Mouse (Mus musculus): ENCODE data around the gene Wnk2. TPM values are rescaled to one million over a fixed set of nuclear protein-coding genes. Genes with fewer than 3 reads are reported as not detected.
"Not testable (repeated sequence)": the region's sequence is repeated elsewhere in the genome, so short reads cannot be mapped to it uniquely, and the experiment has no call there.

Gene Wnk2
- total RNA-seq, 2 experiments from 2014 or later = 112 to 118 TPM

DNA sequence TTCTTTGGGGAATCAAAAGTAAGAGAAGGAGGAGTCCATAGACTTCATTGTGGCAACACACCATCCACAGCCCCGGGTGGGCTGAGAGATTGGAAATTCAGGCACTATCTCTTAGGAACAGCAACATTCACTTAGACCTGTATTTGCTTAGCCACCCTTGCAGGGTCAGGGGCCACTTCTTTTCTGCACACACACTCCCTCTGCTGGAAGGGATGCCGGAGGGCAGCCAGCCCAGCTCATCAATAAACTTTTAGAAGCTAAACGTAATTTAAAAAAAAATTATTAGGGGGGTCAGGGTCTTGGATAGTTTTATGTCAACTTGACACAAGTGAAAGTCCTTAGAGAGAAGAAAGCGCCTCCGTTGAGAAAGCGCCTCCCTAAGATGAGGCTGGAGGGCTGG is 74.5 kb downstream of the Wnk2 start:
- intact Hi-C loops (cut with DNase I) = loop anchor here (5.0 kb wide), 1 partner anchor 74 kb away; the partner anchor contains the start of gene Wnk2
- no peak for DNase-seq (ENCODE audit: low spot score in 2 of 2)

DNA sequence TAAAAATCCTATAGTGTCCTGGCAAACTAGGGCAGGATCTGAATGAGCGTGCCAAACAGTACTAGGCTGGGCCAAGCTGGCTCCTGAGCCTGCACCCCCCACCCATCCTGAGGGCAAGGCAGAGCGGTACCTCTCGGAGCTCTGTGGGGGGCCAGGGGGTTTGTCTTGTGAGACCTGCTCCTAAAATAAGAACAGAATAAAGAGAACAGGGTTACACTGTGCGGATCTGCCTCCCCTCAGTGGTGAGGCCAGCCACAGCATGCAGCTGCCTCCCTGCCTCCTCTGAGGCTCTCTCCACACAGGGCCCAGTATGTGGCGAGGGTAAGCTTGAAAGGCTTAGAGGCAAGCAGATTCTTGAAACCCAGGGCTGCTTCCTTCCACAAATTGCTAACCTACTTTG is 76.0 kb downstream of the Wnk2 start:
- no peak for DNase-seq (ENCODE audit: low spot score in 2 of 2)
- intact Hi-C loops (cut with DNase I) = loop anchor here (5.0 kb wide), 1 partner anchor 75 kb away; the partner anchor contains the start of gene Wnk2

DNA sequence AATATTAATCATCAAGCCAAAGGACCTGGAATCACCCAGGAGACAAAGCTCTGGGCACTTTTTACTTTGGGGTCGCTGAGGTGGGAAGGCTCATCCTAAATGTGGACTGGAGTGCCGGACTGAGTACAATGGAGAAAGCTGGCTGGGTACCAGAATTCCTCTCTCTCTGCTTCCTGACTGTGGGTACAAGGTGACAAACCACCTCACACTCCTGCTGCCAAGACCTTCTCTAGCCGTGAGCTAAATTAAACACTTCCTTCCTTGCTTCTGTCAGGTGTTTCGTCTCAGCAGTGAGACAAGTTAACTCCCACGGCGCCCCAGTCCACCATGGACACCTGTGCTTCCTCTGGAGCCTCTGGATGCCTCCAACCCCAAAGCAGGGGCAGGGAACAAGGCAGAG is 77.8 kb downstream of the Wnk2 start:
- no peak for DNase-seq (ENCODE audit: low spot score in 2 of 2)

DNA sequence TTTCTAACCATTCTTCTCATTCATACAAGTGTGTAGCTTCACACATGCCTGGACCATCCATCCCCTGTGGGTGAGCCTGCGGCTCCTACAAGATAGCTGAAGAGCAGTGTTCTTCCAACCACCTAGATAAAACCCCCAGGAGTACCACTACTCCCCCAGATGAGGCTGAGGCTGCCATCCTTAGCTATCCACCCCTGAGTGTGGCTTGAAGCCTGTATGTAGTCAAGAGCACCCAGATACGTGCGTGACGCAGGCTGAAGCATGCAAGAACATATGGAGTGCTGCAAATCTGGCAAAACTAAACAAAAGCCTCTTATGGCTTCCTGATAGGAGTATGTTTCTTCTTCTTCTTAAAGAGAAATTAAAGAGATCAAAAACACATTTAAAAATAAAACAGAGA is 78.4 kb downstream of the Wnk2 start:
- intact Hi-C loops (cut with DNase I) = no loop called here
- DNase-seq (ENCODE audit: low spot score in 2 of 2) = peak; percentile 40 to 45

More for the DNA sequence above, 77.8 kb downstream of the Wnk2 start:
- intact Hi-C loops (cut with DNase I) = loop anchor here (5.0 kb wide), 1 partner anchor 77 kb away; the partner anchor contains the start of gene Wnk2

- intact Hi-C loops (cut with DNase I) = loop anchor here (5.0 kb wide), 1 partner anchor 108 kb away; no protein-coding TSS in a partner anchor
- DNase-seq (ENCODE audit: low spot score in 2 of 2) = no peak
Measured at GRCm38 (mm10) chr13:49064257-49064656, 83.6 kb downstream of the Wnk2 start.

DNA sequence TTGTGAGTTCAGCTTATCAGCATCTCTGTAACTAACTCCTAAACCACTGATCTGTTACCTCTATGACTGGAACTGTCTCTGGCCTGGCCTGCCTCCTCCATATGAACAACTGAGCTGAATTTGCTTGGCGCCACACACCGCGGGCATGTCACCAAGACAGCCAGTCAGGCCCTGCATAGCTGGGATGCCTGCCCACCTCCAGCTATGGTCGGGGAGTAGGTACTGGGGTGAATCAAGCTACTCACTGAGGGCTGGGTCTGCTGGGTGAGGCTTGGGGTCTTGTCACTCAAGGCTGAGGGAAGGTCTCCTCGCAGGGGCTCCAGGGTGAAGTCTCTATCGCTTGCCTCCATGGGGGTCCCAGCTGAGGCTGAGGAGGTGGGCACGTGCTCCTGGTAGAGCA is 87.4 kb downstream of the Wnk2 start:
- intact Hi-C loops (cut with DNase I) = loop anchor here (5.0 kb wide), 1 partner anchor 112 kb away; no protein-coding TSS in a partner anchor
- no peak for DNase-seq (ENCODE audit: low spot score in 2 of 2)

DNA sequence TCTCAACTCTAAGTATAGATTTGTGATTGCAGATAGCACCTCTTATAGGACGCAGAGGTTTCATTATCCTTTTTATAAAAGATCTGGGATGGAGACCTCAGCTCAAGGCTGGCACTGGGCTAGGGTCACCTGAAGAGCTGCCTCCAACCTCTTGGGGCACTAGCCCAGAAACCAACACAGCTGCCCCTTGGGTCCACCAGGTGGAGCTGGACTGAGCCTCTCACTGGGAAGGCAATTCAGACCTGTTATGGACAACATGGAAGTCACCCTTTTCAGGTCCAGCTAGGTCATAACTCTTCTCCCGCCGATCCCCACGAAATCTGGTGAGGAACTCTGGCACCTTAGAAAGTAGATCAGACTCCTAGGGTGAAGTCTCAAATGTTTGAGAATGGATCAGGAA is 89.3 kb downstream of the Wnk2 start:
- intact Hi-C loops (cut with DNase I) = no loop called here
- DNase-seq (ENCODE audit: low spot score in 2 of 2) = no peak

DNA sequence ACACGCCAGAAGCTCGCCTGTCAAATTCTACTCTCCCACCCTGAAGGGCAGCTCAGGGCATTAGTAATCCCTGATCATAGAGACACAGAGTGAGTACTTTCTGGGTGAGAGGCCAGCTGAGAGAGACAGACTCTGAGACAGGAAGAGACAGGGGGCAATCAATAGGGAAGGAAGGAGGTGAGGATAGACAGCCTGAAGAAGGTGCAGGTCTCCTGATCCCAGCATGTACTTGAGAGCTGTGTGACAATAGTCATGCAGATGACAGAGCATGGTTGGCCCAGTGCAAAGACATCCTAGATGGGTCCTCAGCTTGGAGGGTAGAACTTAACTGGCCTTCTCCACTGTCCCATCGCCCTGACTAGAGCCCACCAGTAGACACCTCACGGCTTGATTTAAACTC is 91.5 kb downstream of the Wnk2 start:
- intact Hi-C loops (cut with DNase I) = no loop called here
- no peak for DNase-seq (ENCODE audit: low spot score in 2 of 2)

- intact Hi-C loops (cut with DNase I); DNase-seq (ENCODE audit: low spot score in 2 of 2): not testable (repeated sequence)
Measured at GRCm38 (mm10) chr13:49054753-49055152, 93.1 kb downstream of the Wnk2 start.

DNA sequence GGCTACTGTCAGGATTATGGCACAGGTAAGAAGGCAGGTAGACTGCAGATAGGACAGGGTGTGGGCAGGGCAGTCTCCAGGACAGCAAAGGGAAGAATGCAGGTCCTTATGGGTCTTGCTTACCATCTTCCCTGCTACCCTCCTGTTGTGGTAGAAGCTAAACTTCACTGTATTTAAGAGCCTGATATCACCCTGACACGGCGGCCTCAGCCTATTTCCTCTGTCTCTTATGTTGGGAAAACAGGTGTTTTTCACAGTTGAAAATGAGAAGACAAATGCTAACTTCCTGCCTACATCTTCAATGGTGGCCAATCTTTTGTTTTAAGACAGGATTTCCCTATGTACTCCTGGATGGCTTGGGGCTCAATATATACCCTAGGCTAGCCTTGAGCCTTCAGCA is 94.5 kb downstream of the Wnk2 start:
- intact Hi-C loops (cut with DNase I) = no loop called here
- DNase-seq (ENCODE audit: low spot score in 2 of 2) = no peak

GRCm38 (mm10) chr13:49052512-49052911 is 95.3 kb downstream of the Wnk2 start:
- intact Hi-C loops (cut with DNase I) = no loop called here
- no peak for DNase-seq (ENCODE audit: low spot score in 2 of 2)

DNA sequence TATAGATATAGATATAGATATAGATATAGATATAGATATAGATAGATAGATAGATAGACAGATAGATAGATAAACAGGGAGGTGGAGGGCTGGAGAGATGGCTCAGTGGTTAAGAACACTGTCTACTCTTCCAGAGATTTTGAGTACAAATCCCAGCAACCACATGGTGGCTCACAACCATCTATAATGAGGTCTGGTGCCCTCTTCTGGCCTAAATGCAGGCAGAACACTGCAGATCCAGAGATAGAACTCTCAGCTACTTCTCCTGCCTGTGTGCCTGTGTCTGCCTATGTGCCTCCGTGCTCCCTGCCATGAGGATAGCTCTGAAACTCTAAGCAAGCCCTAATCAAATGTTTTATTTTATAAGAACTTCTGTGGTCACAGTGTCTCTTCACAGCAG is 100.4 kb downstream of the Wnk2 start:
- no peak for DNase-seq (ENCODE audit: low spot score in 2 of 2)
- intact Hi-C loops (cut with DNase I) = no loop called here

DNA sequence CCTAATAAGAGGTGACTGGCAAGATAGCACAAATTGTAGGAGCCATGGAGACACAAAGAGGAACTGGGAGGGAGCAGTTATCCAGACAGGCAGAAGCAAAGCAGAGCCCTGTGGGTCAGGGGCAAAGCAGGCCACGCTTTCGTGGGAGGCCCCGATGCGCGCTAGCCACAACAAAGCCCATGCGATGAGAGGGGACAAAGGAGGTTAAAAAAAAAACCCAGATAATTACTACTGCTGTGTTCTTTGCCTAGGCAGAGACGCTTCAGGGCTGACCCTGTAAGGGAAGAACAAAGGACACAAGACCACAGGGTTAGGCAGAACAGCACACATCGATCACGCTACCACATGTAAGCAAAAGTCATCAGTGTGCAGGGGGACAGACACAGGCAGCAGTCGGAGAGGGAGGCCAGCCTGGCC is 103.7 kb downstream of the Wnk2 start:
- intact Hi-C loops (cut with DNase I) = no loop called here
- no peak for DNase-seq (ENCODE audit: low spot score in 2 of 2)

DNA sequence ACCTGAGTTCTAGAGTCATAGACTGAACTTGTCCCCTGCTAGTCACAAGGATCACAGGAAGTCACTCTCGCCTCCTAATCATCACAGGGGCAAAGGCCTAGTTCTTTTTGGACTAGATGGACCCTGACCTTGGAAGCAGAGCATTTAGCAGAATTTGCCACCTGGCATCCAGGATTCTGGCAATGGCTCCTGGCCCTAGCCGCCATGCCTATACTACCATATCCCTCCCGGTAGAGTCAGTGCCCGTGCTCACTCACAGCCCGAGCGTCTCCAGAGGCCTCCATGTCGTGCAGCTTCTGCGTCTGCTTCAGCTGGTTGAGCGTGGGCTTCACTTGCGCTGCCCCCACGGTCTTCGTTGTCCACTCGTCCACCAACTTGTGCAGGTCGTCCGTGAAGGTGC is 105.4 kb downstream of the Wnk2 start:
- intact Hi-C loops (cut with DNase I) = no loop called here
- DNase-seq (ENCODE audit: low spot score in 2 of 2) = no peak

DNA sequence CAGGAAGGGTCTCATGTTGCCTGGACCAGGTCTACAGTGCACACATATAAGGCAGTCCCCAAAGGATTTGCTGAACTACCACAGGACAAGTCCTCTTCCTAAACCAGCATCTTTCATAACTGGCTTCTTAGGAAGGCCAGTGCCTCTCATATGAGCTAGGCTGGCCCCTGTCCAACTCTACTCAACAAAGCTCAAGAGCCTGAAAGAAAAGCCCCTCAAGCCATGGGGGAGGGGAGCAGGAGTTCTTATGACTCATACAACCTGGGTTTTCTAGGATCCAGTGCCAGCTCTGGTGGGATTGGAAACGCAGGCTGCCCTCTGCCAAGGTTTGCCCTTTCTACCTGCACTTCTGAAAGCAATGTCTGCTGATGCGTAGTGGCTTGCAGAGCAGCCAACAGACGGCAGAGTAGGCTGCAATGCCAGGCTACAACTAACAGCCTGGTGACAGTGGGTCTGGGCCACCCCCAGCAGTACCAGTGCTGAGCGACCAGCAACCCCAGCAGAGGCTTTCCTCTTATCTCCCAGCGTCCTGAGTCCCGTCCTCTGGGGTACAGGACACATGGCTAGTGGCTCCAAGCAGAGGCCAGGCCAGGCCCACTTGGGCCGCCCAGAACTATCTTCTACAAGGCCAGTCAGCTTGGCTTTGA is 110.8 kb downstream of the Wnk2 start:
- DNase-seq (ENCODE audit: low spot score in 2 of 2) = peak in 1 of 2 experiments; percentile 36
- intact Hi-C loops (cut with DNase I) = no loop called here

GRCm38 (mm10) chr13:49036436-49036835 is 111.4 kb downstream of the Wnk2 start:
- DNase-seq (ENCODE audit: low spot score in 2 of 2) = no peak
- intact Hi-C loops (cut with DNase I) = no loop called here

- no peak for DNase-seq (ENCODE audit: low spot score in 2 of 2)
- intact Hi-C loops (cut with DNase I) = no loop called here
Measured at GRCm38 (mm10) chr13:49031029-49031428, 116.8 kb downstream of the Wnk2 start.

GRCm38 (mm10) chr13:49028757-49029539 is 118.9 kb downstream of the Wnk2 start:
- DNase-seq (ENCODE audit: low spot score in 2 of 2) = no peak
- intact Hi-C loops (cut with DNase I) = no loop called here

DNA sequence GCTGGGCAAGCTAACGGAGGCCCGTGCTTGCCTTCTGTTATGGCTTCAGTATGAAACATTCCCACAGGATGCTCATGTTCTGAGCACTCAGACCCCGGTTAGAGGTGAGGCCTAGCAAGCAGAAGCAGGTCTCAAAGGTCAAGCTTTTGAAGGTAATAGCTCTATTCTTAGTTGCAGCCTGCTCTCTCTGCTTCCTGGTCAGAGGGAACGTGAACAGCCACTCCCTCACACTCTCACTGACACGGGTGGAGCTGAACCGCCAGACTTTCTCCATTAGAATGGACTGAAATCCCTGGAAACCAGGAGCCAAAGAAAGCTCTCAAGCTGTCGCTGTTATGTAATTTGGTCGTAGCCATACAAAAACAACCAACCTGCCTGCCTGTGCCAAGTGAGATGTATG is 120.8 kb downstream of the Wnk2 start:
- DNase-seq (ENCODE audit: low spot score in 2 of 2) = no peak
- intact Hi-C loops (cut with DNase I) = no loop called here

DNA sequence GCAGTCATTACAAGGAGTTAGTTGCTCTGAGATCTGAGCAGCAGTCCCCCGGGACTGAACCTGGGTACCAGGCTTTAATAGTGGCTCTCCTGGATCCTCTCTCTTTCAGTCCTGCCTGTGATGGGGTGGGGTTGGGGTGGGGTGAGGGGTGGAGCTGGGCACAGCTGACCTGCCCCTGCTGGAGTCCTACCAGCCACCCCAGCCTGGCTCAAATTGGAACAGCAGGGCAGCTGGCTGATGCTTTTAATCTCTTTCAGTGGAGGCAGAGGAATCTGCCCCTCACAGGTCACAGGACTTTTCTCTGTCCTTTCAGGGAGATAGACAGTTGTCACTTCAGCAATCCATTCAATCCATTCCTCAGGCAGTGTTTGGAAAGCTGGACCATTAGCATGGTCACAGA is 122.3 kb downstream of the Wnk2 start:
- no peak for DNase-seq (ENCODE audit: low spot score in 2 of 2)
- intact Hi-C loops (cut with DNase I) = no loop called here

GRCm38 (mm10) chr13:49024763-49025162 is 123.1 kb downstream of the Wnk2 start:
- intact Hi-C loops (cut with DNase I) = no loop called here
- DNase-seq (ENCODE audit: low spot score in 2 of 2) = no peak

Measured in left cerebral cortex, postnatal 14 days (tissue).